Mouse (Mus musculus) brain, embryonic 14.5 days (tissue): ENCODE results near the gene Casq2.

Source experiments
- CTCF ChIP-seq: fragments of 200-500 bp; IDR thresholded peaks from 2 replicates; pipeline ENCODE4 v1.5.1; 2012; ENCODE audit warnings: inconsistent platforms, mild to moderate bottlenecking, moderate library complexity, borderline replicate concordance; ENCODE audit not compliant: insufficient read depth, insufficient read length; ENCODE audit errors: extremely low read depth
- POLR2A ChIP-seq: fragments of 200-500 bp; IDR thresholded peaks from 2 replicates; pipeline ENCODE4 v1.6.1; 2012; ENCODE audit warnings: mild to moderate bottlenecking, inconsistent platforms, borderline replicate concordance; ENCODE audit not compliant: poor library complexity, insufficient read depth, insufficient read length, severe bottlenecking; ENCODE audit errors: extremely low read depth

GRCm38 (mm10) chr3:102146428-102146827 lies 60.2 kb downstream of the Casq2 start:
- TF ChIP-seq POLR2A = no peak
- no peak for TF ChIP-seq CTCF
